Mouse (Mus musculus): ENCODE measurements around the gene Lima1.

The Lima1 gene

DNA sequence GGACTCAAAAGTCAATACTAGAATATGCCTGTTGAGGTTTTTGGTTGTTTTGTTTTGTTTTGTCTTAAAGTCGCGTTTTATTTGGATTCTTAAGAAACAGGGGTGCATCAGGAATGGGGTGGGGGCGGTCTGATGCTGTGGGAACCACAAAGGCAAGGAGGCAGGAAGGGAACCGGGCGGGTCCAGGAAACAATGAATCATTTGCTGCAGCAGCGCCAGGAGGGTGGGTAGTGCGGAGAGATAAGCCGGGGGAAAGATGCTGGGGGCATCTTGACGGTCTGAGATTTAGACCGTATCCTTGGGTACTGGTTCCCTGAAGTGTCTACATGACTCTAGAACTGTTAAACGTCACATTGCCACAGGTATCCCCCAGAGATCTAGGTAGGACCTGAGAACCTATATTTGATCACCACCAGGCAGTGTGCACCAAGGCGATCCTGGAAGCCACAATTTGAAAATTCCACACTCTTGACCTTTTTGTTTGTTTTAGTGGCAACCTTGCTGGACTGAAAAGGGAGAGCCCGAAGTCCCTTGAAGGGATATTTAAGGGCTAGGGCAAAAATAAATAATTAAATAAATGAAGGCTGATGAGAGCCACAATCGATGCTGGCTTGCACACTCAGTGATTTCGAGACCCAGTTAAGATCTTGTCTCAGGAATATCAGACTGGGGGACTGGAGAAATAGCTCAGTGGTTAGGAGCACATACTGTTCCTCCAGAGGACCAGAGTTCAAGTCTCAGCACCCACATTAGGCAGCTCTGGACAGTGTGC, 8.6 kb downstream of the Lima1 start:
- no peak for DNase-seq

- no peak for DNase-seq
Measured at GRCm38 (mm10) chr15:99865942-99866341, 9.3 kb downstream of the Lima1 start.

DNA sequence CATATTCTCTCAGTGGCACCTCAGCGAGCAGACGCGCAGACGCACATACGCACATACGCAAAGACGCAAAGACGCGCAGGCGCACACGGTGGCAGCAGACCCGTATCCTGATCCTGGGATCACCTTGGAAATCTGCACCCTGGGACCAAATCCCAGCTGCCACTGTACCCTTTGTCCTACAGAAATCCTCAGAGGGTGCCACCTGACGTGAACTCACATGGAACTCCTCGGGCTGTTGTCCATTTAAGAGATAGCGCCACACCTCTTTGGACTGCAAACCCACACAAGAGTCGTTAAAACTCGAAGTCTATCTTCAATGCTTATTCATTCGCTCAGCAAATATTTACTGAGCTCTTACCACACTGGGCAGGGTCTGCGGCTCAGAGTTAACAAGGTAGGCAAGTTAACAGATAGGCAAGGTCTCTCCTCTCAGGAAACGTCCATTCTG, 9.7 kb downstream of the Lima1 start:
- no peak for DNase-seq

DNA sequence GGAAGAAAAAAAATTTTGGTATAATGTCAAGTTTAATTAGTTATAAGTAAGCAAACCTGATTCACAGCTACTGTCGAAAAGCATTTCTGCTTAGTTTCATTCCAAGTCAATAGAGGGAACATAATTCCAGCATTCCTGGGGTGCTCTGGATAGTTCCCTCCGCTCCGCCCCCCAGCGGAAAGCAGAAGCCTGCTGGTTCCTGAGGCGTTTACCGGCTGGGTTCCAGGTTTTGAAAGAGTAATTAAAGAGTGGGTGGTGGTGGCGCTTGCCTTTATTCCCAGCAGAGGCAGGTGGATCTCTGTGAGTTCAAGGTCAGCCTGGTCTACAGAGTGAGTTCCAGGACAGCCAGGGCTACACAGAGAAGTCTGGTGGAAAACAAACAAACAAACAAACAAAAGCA, 10.2 kb downstream of the Lima1 start:
- DNase-seq = no peak

DNA sequence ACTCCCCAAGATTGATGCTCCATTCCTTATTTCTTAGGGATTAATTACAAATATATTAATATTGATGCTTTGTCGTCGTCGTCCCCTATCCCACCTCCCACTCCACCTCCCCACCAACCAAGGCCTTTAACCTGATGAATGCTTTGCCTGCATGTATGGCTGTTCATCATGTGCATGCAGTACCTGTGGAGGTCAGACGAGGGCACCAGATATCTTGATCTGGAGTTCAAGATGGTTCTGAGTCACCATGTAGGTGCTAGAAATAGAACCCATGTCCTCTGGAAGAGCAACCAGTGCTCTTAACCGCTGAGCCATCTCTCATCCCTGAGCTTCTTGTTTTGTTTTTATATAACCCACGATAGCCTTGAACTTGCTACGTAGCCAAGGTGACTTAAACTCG, 11.5 kb downstream of the Lima1 start:
- peak; percentile 8 for DNase-seq

- DNase-seq = no peak
Measured at GRCm38 (mm10) chr15:99863358-99863757, 11.9 kb downstream of the Lima1 start.

DNA sequence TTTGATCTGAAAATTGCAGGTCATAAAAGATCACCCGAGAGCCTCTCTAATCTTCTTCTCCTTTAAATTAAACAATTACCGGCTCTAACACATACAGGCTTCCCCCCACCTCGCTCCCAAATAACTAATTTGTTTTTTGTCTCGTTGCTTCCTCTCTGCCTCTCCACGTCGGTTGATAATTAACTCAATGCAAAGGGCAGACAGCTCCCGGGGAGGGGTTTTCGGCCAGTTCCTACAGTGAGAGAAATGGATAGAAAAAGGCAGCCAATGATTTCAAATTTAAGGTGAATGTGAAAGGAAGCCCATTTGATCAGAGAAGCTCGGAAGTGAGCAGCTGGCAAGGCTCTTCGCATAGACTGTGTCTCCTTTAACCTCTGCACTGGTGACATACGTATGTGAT, 12.8 kb downstream of the Lima1 start:
- no peak for DNase-seq

GRCm38 (mm10) chr15:99861955-99862354, 13.3 kb downstream of the Lima1 start:
- DNase-seq = no peak

GRCm38 (mm10) chr15:99861536-99861935, 13.7 kb downstream of the Lima1 start:
- DNase-seq = no peak

DNA sequence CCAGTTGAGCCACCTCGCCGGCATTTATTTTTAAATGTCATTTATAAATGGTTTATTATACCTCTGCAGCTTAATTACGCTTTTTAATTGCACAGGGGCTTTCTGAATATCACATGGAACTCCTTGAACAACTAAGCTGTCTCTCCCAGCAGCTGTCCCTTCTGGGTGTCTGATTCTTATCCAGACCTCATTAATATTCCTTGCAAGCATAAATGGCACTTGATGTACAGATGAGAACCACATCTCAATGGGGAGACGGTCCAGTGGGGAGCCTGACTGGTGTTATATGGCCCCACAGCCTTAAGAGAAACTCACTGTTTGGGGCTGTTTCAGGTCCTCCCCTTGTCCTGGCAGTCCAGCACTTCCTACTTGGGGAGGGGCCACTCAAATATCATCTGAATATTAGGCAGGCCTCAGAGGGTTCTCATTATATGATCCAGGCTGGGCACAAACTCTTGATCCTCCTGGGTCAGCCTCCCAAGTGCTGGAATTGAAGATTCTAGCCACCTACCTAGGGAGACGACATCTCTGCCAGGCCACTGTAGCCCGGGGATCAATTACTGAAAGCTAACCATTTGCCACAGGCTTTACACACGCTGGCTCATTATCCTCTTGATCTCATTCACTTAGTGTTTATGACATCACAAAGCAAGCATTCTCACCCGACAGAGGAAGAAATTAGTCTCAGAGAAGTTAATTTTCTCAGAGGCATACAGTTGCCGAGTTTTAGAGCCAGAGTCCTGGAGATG, 15.4 kb downstream of the Lima1 start:
- DNase-seq = no peak

DNA sequence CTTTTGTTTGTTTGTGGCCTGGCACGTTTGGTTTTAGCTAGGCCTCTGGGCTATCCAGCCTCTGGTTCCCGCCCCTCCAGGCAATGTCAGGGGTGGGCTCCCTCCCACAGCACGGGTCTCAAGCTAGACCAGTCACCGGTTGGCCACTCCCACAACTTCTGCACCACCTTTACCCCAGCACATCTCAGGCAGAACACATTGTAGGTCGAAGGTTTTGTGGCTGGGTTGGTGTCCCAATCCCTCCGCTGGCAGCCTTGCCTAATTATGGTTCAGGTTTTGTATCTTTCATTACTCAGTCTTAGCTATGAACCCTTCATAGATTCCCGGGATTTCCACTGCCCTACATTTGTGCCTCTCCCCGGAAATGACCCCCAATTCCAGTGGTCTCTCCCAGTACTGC, 17.8 kb downstream of the Lima1 start:
- no peak for DNase-seq

DNA sequence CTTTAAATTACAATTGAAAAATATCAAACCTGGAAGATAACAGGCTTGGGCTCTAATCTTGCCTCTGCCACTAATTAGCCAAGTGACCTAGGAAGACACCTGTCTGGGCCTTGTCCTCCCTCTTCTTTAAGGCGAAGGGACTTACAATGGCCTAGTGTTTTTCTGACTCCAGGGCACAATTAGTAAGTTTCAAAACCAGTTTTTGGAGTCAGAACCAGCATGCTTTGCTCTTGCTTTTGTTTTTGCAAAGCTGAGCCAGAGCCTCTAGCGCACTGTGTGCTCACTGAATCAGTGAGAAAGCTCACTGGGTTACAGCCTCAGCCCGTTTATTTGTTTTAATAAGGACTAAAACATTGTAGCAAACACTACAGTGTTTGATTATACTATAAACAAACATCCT, 20.1 kb downstream of the Lima1 start:
- DNase-seq = no peak

- no peak for DNase-seq
Measured at GRCm38 (mm10) chr15:99852606-99853237, 22.5 kb downstream of the Lima1 start.

- DNase-seq = no peak
Measured at GRCm38 (mm10) chr15:99850265-99850664, 25.0 kb downstream of the Lima1 start.

DNA sequence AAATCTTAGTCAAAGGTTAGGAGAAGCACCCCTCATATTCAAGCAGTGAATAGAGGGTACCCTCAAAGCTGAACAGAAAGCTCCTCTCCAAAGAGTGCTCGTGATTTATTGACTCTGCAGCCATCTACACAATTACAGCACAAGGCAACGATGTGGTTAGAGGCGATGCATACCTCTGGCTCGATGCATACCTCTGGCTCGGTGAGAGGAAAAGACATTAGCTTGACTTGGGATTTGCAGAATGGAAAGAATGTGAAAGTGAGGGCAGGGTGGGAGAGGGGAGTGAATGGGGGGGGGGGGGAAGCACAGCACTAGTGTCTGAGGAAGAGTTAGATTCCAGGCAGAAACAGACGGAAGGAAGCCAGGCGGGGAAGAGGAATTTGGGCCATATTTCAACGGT, 27.3 kb downstream of the Lima1 start:
- DNase-seq = no peak

DNA sequence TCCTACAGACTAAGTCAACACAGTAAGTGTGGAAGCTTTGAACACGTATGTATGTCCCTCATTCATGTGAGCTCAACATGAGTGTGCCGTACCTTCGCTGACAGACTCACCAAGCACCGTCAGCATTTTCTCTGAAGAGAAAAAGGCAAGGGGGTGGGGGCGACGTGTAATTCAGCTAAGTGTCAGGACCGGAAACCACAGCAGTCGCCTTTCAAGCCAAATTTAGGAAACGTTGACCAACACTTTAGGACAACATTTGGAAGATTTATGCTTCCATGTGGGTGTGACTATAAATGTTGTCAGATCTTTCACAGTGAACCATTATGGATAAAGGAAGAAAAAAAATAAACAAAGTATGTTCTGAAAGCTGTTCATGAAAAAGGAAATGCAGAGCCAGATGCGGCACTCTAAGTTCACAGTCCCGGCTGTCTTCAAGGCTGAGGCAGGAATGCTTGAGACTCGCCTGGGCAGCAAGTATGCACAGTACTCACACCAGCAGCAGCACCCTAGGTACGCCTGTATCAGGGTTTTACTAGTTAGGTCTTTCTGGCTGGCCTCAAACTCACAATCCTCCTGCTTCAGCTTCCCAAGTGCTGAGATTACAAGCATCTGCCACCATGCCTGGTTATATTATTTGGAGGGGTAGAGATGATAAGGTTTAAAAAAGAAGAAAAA, 27.9 kb downstream of the Lima1 start:
- DNase-seq = no peak

GRCm38 (mm10) chr15:99846633-99847032, 28.6 kb downstream of the Lima1 start:
- no peak for DNase-seq

GRCm38 (mm10) chr15:99843856-99844255, 31.4 kb downstream of the Lima1 start:
- DNase-seq = no peak

GRCm38 (mm10) chr15:99839910-99840309, 35.3 kb downstream of the Lima1 start:
- DNase-seq = no peak

DNA sequence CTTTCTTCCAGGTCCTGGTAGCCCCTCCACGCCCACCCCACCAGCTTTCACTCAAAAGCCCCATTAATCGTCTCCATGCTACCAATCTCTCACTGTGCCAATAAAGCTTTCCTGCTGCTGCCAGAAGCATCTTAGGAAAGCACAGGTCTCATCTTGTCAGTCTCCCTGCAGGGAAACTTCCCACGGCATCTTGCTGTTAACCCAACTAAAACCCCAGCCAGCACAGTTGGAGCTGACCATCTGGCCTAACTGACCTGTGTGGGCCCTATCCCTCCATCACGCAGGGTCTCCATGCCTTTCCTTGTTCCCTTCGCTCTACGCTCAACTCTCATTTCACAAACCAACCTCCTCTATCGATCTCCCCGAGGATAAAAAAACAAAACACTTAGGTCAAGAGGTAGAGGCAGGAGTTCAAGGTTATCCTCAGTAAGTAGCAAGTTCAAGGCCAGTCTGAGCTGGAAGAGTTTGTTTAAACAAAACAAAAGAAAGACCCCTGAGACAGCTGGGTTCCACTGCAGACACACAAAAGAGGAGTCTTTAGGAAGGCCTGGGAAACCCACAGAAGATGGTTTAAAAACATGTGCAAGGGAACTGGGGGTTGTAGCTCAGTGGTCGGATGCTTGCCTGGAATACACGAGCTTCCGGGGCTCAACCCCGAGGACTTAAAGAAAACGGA, 36.0 kb downstream of the Lima1 start:
- no peak for DNase-seq

GRCm38 (mm10) chr15:99837561-99837960, 37.7 kb downstream of the Lima1 start:
- DNase-seq = no peak

GRCm38 (mm10) chr15:99835191-99835590, 40.1 kb downstream of the Lima1 start:
- no peak for DNase-seq

- DNase-seq = no peak
Measured at GRCm38 (mm10) chr15:99834681-99835080, 40.6 kb downstream of the Lima1 start.

All from thymus, postnatal 25 days (tissue).